In the genomic region with DNA sequence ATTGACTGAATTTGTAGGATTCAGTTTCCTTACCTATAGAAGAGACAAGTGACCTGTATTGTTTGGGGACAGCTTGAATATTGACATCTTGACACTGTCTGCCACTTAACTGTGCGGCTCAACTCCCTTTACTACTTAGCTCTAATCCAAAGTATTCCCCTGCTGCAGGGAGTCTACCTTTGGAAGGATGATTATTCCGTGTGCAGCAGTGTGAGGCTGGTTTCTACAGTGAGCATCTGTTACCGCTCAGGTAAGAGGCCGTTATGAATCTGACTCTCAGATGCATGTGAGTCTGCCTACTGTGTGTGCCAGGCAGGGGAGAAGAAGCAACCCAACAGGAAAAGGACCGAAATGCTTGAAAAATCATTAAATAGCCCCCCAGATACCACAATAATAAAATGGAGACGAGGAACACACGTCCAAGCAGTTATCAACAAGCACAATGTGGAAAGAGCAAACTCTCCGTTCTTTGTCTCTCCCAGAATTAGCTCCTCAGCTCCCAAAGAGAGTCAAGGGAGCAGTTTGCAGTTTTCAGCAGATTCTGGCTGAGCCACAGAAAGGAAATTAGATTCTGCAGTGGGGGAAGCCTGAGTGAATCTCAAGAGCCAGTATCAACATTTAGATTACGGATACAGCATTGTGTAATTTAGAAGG, we compare ENCODE assay signal across 27 mouse cellular contexts.
DNase-seq lines count a peak whose midpoint lies in the region; ATAC-seq and TF ChIP-seq lines count a peak whose summit lies in the region.
"Had no signal": no experiment of that assay in that cellular context is flagged by ENCODE, and none has a peak within 500 bp of the region (broad histone marks: within the 10 kb centered on the region; RNA-seq: fewer than 3 reads in every experiment).

No protein-coding gene starts in this region.

- no peak for ATAC-seq in hindbrain, embryonic 14.5 days (ENCODE audit: low FRiP score)
- ATAC-seq in lung, postnatal 0 days, result no peak
- ATAC-seq in hindbrain, postnatal 0 days, result 0 out of 2 replicates have a peak, but pooled peaks have one; percentile 49
- ATAC-seq in midbrain, postnatal 0 days (ENCODE audit: low FRiP score), result no peak
- ATAC-seq: inflammation-experienced regulatory T-cells, adult 6 months; Patski had no signal

- H3K4me3 ChIP-seq in hindbrain, embryonic 14.5 days (replicated peaks; ENCODE audit: low read length), result no peak overlapping the region
- no peak overlapping the region for H3K4me3 ChIP-seq in hindbrain, embryonic 10.5 days
- H3K4me3 ChIP-seq in lung, postnatal 0 days (ENCODE audit: low read depth, low read length), result no peak overlapping the region
- no peak overlapping the region for H3K4me3 ChIP-seq in hindbrain, postnatal 0 days (ENCODE audit: low read length)
- no peak overlapping the region for H3K4me3 ChIP-seq in midbrain, postnatal 0 days (ENCODE audit: low read depth, low read length)
- H3K4me3 ChIP-seq: forebrain, embryonic 10.5 days; heart, adult 2 months; heart, embryonic 13.5 days; limb, embryonic 10.5 days; liver, embryonic 15.5 days; myocyte had no signal

- H3K4me2 ChIP-seq in hindbrain, embryonic 14.5 days (replicated peaks), result 0 out of 2 replicates have a peak overlapping the region, but pooled peaks have one; percentile 5
- H3K4me2 ChIP-seq in lung, postnatal 0 days (replicated peaks; ENCODE audit: low read depth, low read length), result 0 out of 2 replicates have a peak overlapping the region, but pooled peaks have one; percentile 8
- H3K4me2 ChIP-seq in hindbrain, postnatal 0 days (ENCODE audit: low read depth, low read length), result peak overlapping the region; percentile 10; the same call in 1 of the 2 replicates
- no peak overlapping the region for H3K4me2 ChIP-seq in midbrain, postnatal 0 days (ENCODE audit: low read depth, low read length, poor library complexity, severe bottlenecking)
- H3K4me2 ChIP-seq: heart, embryonic 13.5 days; liver, embryonic 15.5 days had no signal

- DNase-seq in hindbrain, embryonic 14.5 days (ENCODE audit: low spot score), result peak; percentile 33
- DNase-seq in hindbrain, embryonic 10.5 days (ENCODE audit: low spot score), result no peak
- peak; percentile 8 for DNase-seq in lung, postnatal 0 days (ENCODE audit: low spot score)
- no peak for DNase-seq in lung, adult 18-20 months
- peak; percentile 50 for DNase-seq in hindbrain, postnatal 0 days (ENCODE audit: low spot score)
- peak; percentile 42 for DNase-seq in midbrain, postnatal 0 days (ENCODE audit: low spot score)
- DNase-seq in ovary, postnatal 14 days (ENCODE audit: low spot score), result no peak
- no peak for DNase-seq in yolk sac, embryonic 10.5 days (ENCODE audit: low spot score)
- DNase-seq: adrenal gland, adult 2 months; B cell, adult 2 months; cerebellum, adult 2 months; gastrocnemius, postnatal 36 days; heart, adult 2 months; heart, postnatal 14 days; kidney, adult 18-20 months; liver; right cerebral cortex, postnatal 14 days had no signal

- H3K9ac ChIP-seq in hindbrain, embryonic 14.5 days, result peak overlapping the region; percentile 28; the same call in 1 of the 2 replicates
- no peak overlapping the region for H3K9ac ChIP-seq in lung, postnatal 0 days (replicated peaks; ENCODE audit: low read depth)
- H3K9ac ChIP-seq in hindbrain, postnatal 0 days (replicated peaks; ENCODE audit: low read length), result no peak overlapping the region
- no peak overlapping the region for H3K9ac ChIP-seq in midbrain, postnatal 0 days (replicated peaks; ENCODE audit: low read length, poor library complexity, severe bottlenecking)
- H3K9ac ChIP-seq: heart, embryonic 13.5 days; liver, embryonic 15.5 days had no signal

- H3K9me3 ChIP-seq in hindbrain, embryonic 14.5 days (ENCODE audit: control insufficient read depth, low read length), result no peaks in the 10 kb centered on the region
- no peaks in the 10 kb centered on the region for H3K9me3 ChIP-seq in hindbrain, embryonic 10.5 days
- H3K9me3 ChIP-seq in lung, postnatal 0 days (ENCODE audit: low read length), result no peaks in the 10 kb centered on the region
- no peaks in the 10 kb centered on the region for H3K9me3 ChIP-seq in hindbrain, postnatal 0 days (ENCODE audit: low read length)
- no peaks in the 10 kb centered on the region for H3K9me3 ChIP-seq in midbrain, postnatal 0 days (ENCODE audit: low read length)
- H3K9me3 ChIP-seq: forebrain, embryonic 10.5 days; heart, embryonic 13.5 days; limb, embryonic 10.5 days; liver, embryonic 15.5 days had no signal

- H3K27me3 ChIP-seq in hindbrain, embryonic 14.5 days (ENCODE audit: control insufficient read depth, insufficient read depth, low read length), result no peaks in the 10 kb centered on the region
- H3K27me3 ChIP-seq in hindbrain, embryonic 10.5 days (ENCODE audit: insufficient read depth, poor library complexity, severe bottlenecking), result no peaks in the 10 kb centered on the region
- no peaks in the 10 kb centered on the region for H3K27me3 ChIP-seq in lung, postnatal 0 days (replicated peaks; ENCODE audit: insufficient read depth, low read length)
- H3K27me3 ChIP-seq in hindbrain, postnatal 0 days (ENCODE audit: insufficient read depth, low read length), result no peaks in the 10 kb centered on the region
- no peaks in the 10 kb centered on the region for H3K27me3 ChIP-seq in midbrain, postnatal 0 days (ENCODE audit: insufficient read depth, low read length)
- H3K27me3 ChIP-seq: CH12.LX; heart, embryonic 13.5 days; liver, embryonic 15.5 days; Patski had no signal

- WGBS in hindbrain, embryonic 14.5 days, result 59% methylated on average over 9 of the region's 9 CpGs
- WGBS in hindbrain, embryonic 10.5 days, result 81% methylated on average over 9 of the region's 9 CpGs
- 51% methylated on average over 9 of the region's 9 CpGs for WGBS in lung, postnatal 0 days
- WGBS in hindbrain, postnatal 0 days, result 51% methylated on average over 9 of the region's 9 CpGs
- 57% methylated on average over 9 of the region's 9 CpGs for WGBS in midbrain, postnatal 0 days

- no peaks in the 10 kb centered on the region for H3K4me1 ChIP-seq in hindbrain, embryonic 14.5 days (replicated peaks; ENCODE audit: control insufficient read depth, insufficient read depth, low read length)
- H3K4me1 ChIP-seq in hindbrain, embryonic 10.5 days (replicated peaks), result no peaks in the 10 kb centered on the region
- H3K4me1 ChIP-seq in lung, postnatal 0 days (ENCODE audit: insufficient read depth, low read depth, low read length), result no peaks in the 10 kb centered on the region
- H3K4me1 ChIP-seq in hindbrain, postnatal 0 days (ENCODE audit: insufficient read depth, low read length), result no peaks in the 10 kb centered on the region
- H3K4me1 ChIP-seq in midbrain, postnatal 0 days (ENCODE audit: insufficient read depth, low read length), result no peaks in the 10 kb centered on the region
- H3K4me1 ChIP-seq: forebrain, embryonic 10.5 days; heart, embryonic 13.5 days; limb, embryonic 10.5 days; liver, embryonic 15.5 days had no signal

- TF ChIP-seq EP300 in lung, postnatal 0 days (IDR thresholded peaks at IDR 0.05), result no peak

- TF ChIP-seq CTCF in lung, postnatal 0 days (IDR thresholded peaks at IDR 0.05), result no peak
- no peak for TF ChIP-seq CTCF in hindbrain, postnatal 0 days (IDR thresholded peaks at IDR 0.05; ENCODE audit: low read depth)
- no peak for TF ChIP-seq CTCF in midbrain, postnatal 0 days (IDR thresholded peaks at IDR 0.05)

- H3K27ac ChIP-seq in hindbrain, embryonic 14.5 days, result peak overlapping the region; percentile 75
- H3K27ac ChIP-seq in hindbrain, embryonic 10.5 days, result no peak overlapping the region
- H3K27ac ChIP-seq in lung, postnatal 0 days (ENCODE audit: low read length), result no peak overlapping the region
- H3K27ac ChIP-seq in hindbrain, postnatal 0 days, result peak overlapping the region; percentile 58; the same call in 1 of the 2 replicates
- peak overlapping the region; percentile 51; the same call in 1 of the 2 replicates for H3K27ac ChIP-seq in midbrain, postnatal 0 days (ENCODE audit: low read depth, low read length)
- H3K27ac ChIP-seq: forebrain, embryonic 10.5 days; heart, adult 2 months; heart, embryonic 13.5 days; limb, embryonic 10.5 days; liver, embryonic 15.5 days; macrophage had no signal

- H3K36me3 ChIP-seq in hindbrain, embryonic 14.5 days (replicated peaks; ENCODE audit: control insufficient read depth, insufficient read depth), result no peaks in the 10 kb centered on the region
- H3K36me3 ChIP-seq in hindbrain, embryonic 10.5 days, result no peaks in the 10 kb centered on the region
- no peaks in the 10 kb centered on the region for H3K36me3 ChIP-seq in lung, postnatal 0 days (ENCODE audit: insufficient read depth, low read length)
- H3K36me3 ChIP-seq in hindbrain, postnatal 0 days (ENCODE audit: insufficient read depth, low read length), result no peaks in the 10 kb centered on the region
- H3K36me3 ChIP-seq in midbrain, postnatal 0 days (ENCODE audit: insufficient read depth, low read length), result no peaks in the 10 kb centered on the region
- H3K36me3 ChIP-seq: forebrain, embryonic 10.5 days; G1E; heart, embryonic 13.5 days; limb, embryonic 10.5 days; liver, embryonic 15.5 days had no signal

Comparison
In these comparisons a context has a peak if more than half of its experiments do, and no peak if none do; other contexts are left out.
1. DNase-seq: peak in hindbrain, embryonic 14.5 days (single experiment), lung, postnatal 0 days (single experiment), hindbrain, postnatal 0 days (single experiment) and midbrain, postnatal 0 days (single experiment); none in hindbrain, embryonic 10.5 days (single experiment), lung, adult 18-20 months (0 of 2), ovary, postnatal 14 days (single experiment) and yolk sac, embryonic 10.5 days (single experiment).
2. H3K27ac ChIP-seq: peak in hindbrain, embryonic 14.5 days (single experiment), hindbrain, postnatal 0 days (single experiment) and midbrain, postnatal 0 days (single experiment); none in hindbrain, embryonic 10.5 days (single experiment) and lung, postnatal 0 days (single experiment).